Mouse (Mus musculus) 3134 (cell line): ENCODE measurements at regions not wholly inside any gene's neighbourhood (a gene's known extent, or its start where the extent isn't known, plus 50 kb on each side); places are given as distances from the start of the nearest gene placed in this dataset.
A peak's percentile ranks its signal among the peaks of the same experiment; 100 is the strongest.
"Not testable (repeated sequence)": the region's sequence is repeated elsewhere in the genome, so short reads cannot be mapped to it uniquely, and the experiment has no call there.

Experiments
- DNase-seq: peaks from one replicate; pipeline ENCODE4 v3.0.0-alpha.2; 2011; ENCODE audit warnings: low spot score; ENCODE audit not compliant: insufficient read length; ENCODE audit errors: extremely low read depth

GRCm38 (mm10) chr13:39566491-39566890 is 605.8 kb upstream of the Slc35b3 start:
- no peak for DNase-seq

GRCm38 (mm10) chr13:39537724-39538440 is 577.2 kb upstream of the Slc35b3 start:
- no peak for DNase-seq

- no peak for DNase-seq
Measured at GRCm38 (mm10) chr13:39526469-39526868, 565.8 kb upstream of the Slc35b3 start.

- DNase-seq, result no peak
Measured at GRCm38 (mm10) chr13:39523856-39524301, 563.2 kb upstream of the Slc35b3 start.

- DNase-seq, result no peak
Measured at GRCm38 (mm10) chr13:39523246-39523850, 562.7 kb upstream of the Slc35b3 start.

- no peak for DNase-seq
Measured at GRCm38 (mm10) chr13:39520846-39521245, 560.2 kb upstream of the Slc35b3 start.

GRCm38 (mm10) chr13:39516106-39516505 is 555.4 kb upstream of the Slc35b3 start:
- DNase-seq, result no peak

GRCm38 (mm10) chr13:39489806-39490205 is 529.1 kb upstream of the Slc35b3 start:
- DNase-seq, result no peak

GRCm38 (mm10) chr13:39472621-39473020 is 511.9 kb upstream of the Slc35b3 start:
- DNase-seq, result no peak

- DNase-seq, result peak; percentile 10
Measured at GRCm38 (mm10) chr13:39441799-39442198, 481.1 kb upstream of the Slc35b3 start.

GRCm38 (mm10) chr13:39440907-39441306 is 480.2 kb upstream of the Slc35b3 start:
- peak; percentile 19 for DNase-seq

- DNase-seq, result no peak
Measured at GRCm38 (mm10) chr13:39440336-39440735, 479.7 kb upstream of the Slc35b3 start.

- DNase-seq, result no peak
Measured at GRCm38 (mm10) chr13:39427996-39428395, 467.3 kb upstream of the Slc35b3 start.

GRCm38 (mm10) chr13:39425944-39426343 is 465.3 kb upstream of the Slc35b3 start:
- DNase-seq, result no peak

GRCm38 (mm10) chr13:39418127-39418526 is 457.5 kb upstream of the Slc35b3 start:
- no peak for DNase-seq

- no peak for DNase-seq
Measured at GRCm38 (mm10) chr13:39411471-39412251, 451.0 kb upstream of the Slc35b3 start.

- no peak for DNase-seq
Measured at GRCm38 (mm10) chr13:39392589-39392988, 431.9 kb upstream of the Slc35b3 start.

- not testable (repeated sequence) for DNase-seq
Measured at GRCm38 (mm10) chr13:39392151-39392550, 431.5 kb upstream of the Slc35b3 start.

GRCm38 (mm10) chr13:39376677-39377076 is 416.0 kb upstream of the Slc35b3 start:
- no peak for DNase-seq

- no peak for DNase-seq
Measured at GRCm38 (mm10) chr13:39376269-39376668, 415.6 kb upstream of the Slc35b3 start.

GRCm38 (mm10) chr13:39372565-39372964 is 411.9 kb upstream of the Slc35b3 start:
- DNase-seq, result no peak
